ENCODE assay signal across 33 mouse cellular contexts in genomic region chr1:170876906-170877305, GRCm38 (mm10). TPM values are rescaled to one million over a fixed set of nuclear protein-coding genes. Genes with fewer than 3 reads are reported as not detected.
A peak's percentile ranks its signal among the peaks of the same experiment; 100 is the strongest.
DNase-seq lines count a peak whose midpoint lies in the region; ATAC-seq lines count a peak whose summit lies in the region.
"Had no signal": no experiment of that assay in that cellular context is flagged by ENCODE, and none has a peak within 500 bp of the region (broad histone marks: within the 10 kb centered on the region; RNA-seq: fewer than 3 reads in every experiment).

No protein-coding gene starts in this region.

- no peaks in the 10 kb centered on the region for H3K9me3 ChIP-seq in heart, embryonic 15.5 days (replicated peaks)
- H3K9me3 ChIP-seq: embryonic facial prominence, embryonic 10.5 days; embryonic facial prominence, embryonic 13.5 days; forebrain, embryonic 13.5 days; G1E; heart, embryonic 10.5 days; heart, embryonic 13.5 days; hindbrain, embryonic 12.5 days; hindbrain, embryonic 15.5 days had no signal

- intact Hi-C loops in heart, postnatal 36 days (cut with DNase I) = no loop called here

- H3K9ac ChIP-seq in heart, embryonic 15.5 days = no peak overlapping the region
- H3K9ac ChIP-seq: embryonic facial prominence, embryonic 13.5 days; forebrain, embryonic 13.5 days; heart, embryonic 13.5 days; hindbrain, embryonic 12.5 days; hindbrain, embryonic 15.5 days had no signal

- H3K27me3 ChIP-seq in heart, embryonic 15.5 days = no peaks in the 10 kb centered on the region
- H3K27me3 ChIP-seq: embryonic facial prominence, embryonic 13.5 days; forebrain, embryonic 13.5 days; heart, embryonic 13.5 days; hindbrain, embryonic 12.5 days; hindbrain, embryonic 15.5 days; Patski had no signal

- H3K4me2 ChIP-seq in heart, embryonic 15.5 days = no peak overlapping the region
- H3K4me2 ChIP-seq: embryonic facial prominence, embryonic 13.5 days; forebrain, embryonic 13.5 days; heart, embryonic 13.5 days; hindbrain, embryonic 12.5 days; hindbrain, embryonic 15.5 days had no signal

- H3K4me1 ChIP-seq in heart, embryonic 15.5 days (replicated peaks) = peaks cover 4% of the 10 kb centered on the region
- H3K4me1 ChIP-seq: embryonic facial prominence, embryonic 10.5 days; embryonic facial prominence, embryonic 13.5 days; forebrain, embryonic 13.5 days; heart, embryonic 10.5 days; hindbrain, embryonic 12.5 days; hindbrain, embryonic 15.5 days had no signal

- no peak overlapping the region for H3K4me3 ChIP-seq in heart, embryonic 15.5 days
- H3K4me3 ChIP-seq: embryonic facial prominence, embryonic 10.5 days; embryonic facial prominence, embryonic 13.5 days; erythroblast, embryonic 14.5 days; forebrain, embryonic 13.5 days; heart, embryonic 10.5 days; heart, embryonic 13.5 days; hindbrain, embryonic 12.5 days; hindbrain, embryonic 15.5 days had no signal

- H3K27ac ChIP-seq in heart, embryonic 15.5 days = 0 out of 2 replicates have a peak overlapping the region, but pooled peaks have one; percentile 24
- H3K27ac ChIP-seq: embryonic facial prominence, embryonic 10.5 days; embryonic facial prominence, embryonic 13.5 days; forebrain, embryonic 13.5 days; heart, embryonic 10.5 days; heart, embryonic 13.5 days; hindbrain, embryonic 12.5 days; hindbrain, embryonic 15.5 days had no signal

- ATAC-seq in heart, embryonic 15.5 days (replicated peaks; ENCODE audit: insufficient number of reproducible peaks, insufficient read depth, low FRiP score, low read depth) = no peak
- ATAC-seq: forebrain, embryonic 13.5 days; forebrain, embryonic 16.5 days; intestine, postnatal 0 days; Patski had no signal

- WGBS in heart, embryonic 15.5 days = 55% methylated on average over 5 of the region's 5 CpGs

- DNase-seq in adrenal gland, adult (ENCODE audit: inconsistent age in 2 of 2, low spot score in 1 of 2) = peak; percentile 41 to 80
- DNase-seq in adrenal gland, postnatal 25 days = no peak
- no peak for DNase-seq in heart, postnatal 36 days
- peak; percentile 37 for DNase-seq in adrenal gland, postnatal 10 days
- no peak for DNase-seq in thymus, postnatal 36 days
- DNase-seq in urinary bladder, postnatal 4 days (ENCODE audit: low spot score in 2 of 2) = no peak
- DNase-seq: cerebellum, adult 11-12 months; cerebellum, adult 8-10 months; cerebellum, postnatal 10 days; cerebellum, postnatal 36 days; embryo, embryonic 11 days; gastrocnemius, postnatal 14 days; heart, adult 18-20 months; kidney, adult 2 months had no signal

- H3K36me3 ChIP-seq in heart, embryonic 15.5 days = peaks cover 31% of the 10 kb centered on the region

RNA-seq across cellular contexts. Expression of gene Gm26620, which starts 8.0 kb away (rescaled TPM):
- 0.55 TPM in 1 of 2 replicates, not detected in the other for total RNA-seq in adrenal gland, postnatal 25 days (2021)
- polyA plus RNA-seq in heart, embryonic 15.5 days (2015; fragmentation: Nextera tagmentation; extraction: Ambion mirVana) = 0.62 and 0.84 TPM in 2 replicates
- under 1 TPM; 0.33 to 0.39 TPM for total RNA-seq in heart, postnatal 36 days (2021)
- total RNA-seq in adrenal gland, postnatal 10 days (2021) = under 1 TPM; 0.45 to 0.76 TPM
- total RNA-seq: hematopoietic stem cell, adult 5-6 weeks had no signal
- polyA plus RNA-seq: hindbrain, embryonic 12.5 days had no signal

RNA-seq across cellular contexts. Expression of gene Dusp12, which starts 8.4 kb away (rescaled TPM):
- 18.9 and 19.4 TPM in 2 replicates for total RNA-seq in adrenal gland, postnatal 25 days (2021)
- 23.0 TPM in 2 replicates for polyA plus RNA-seq in heart, embryonic 15.5 days (2015; fragmentation: Nextera tagmentation; extraction: Ambion mirVana)
- 1 to 10 TPM; 8.6 to 9.8 TPM for total RNA-seq in heart, postnatal 36 days (2021)
- 10 to 100 TPM; 14.0 to 17.7 TPM for total RNA-seq in adrenal gland, postnatal 10 days (2021)

RNA-seq across cellular contexts. Expression of gene Atf6, which starts 9.3 kb away (rescaled TPM):
- total RNA-seq in adrenal gland, postnatal 25 days (2021) = 34.5 and 34.8 TPM in 2 replicates
- 9.8 and 10.2 TPM in 2 replicates for polyA plus RNA-seq in heart, embryonic 15.5 days (2015; fragmentation: Nextera tagmentation; extraction: Ambion mirVana)
- 10 to 100 TPM; 63.2 to 71.4 TPM for total RNA-seq in heart, postnatal 36 days (2021)
- total RNA-seq in adrenal gland, postnatal 10 days (2021) = 10 to 100 TPM; 26.1 to 27.6 TPM

RNA-seq across cellular contexts. Expression of gene Fcrlb, which starts 35.8 kb away (rescaled TPM):
- not detected in 2 replicates for total RNA-seq in adrenal gland, postnatal 25 days (2021)
- 0.14 TPM in 1 of 2 replicates, not detected in the other for polyA plus RNA-seq in heart, embryonic 15.5 days (2015; fragmentation: Nextera tagmentation; extraction: Ambion mirVana)
- total RNA-seq in heart, postnatal 36 days (2021) = not detected
- total RNA-seq in adrenal gland, postnatal 10 days (2021) = under 1 TPM in 1 of 2 experiments, not detected in 1; 0.24 TPM
- total RNA-seq: G1E; gastrocnemius, adult 18-20 months; gastrocnemius, postnatal 14 days; gastrocnemius, postnatal 4 days; heart, adult 18-20 months; heart, postnatal 10 days; hematopoietic stem cell, adult 5-6 weeks had no signal
- polyA plus RNA-seq: embryonic facial prominence, embryonic 10.5 days; embryonic facial prominence, embryonic 13.5 days; erythroblast, embryonic 14.5 days; forebrain, embryonic 13.5 days; G1E; heart, embryonic 10.5 days; heart, embryonic 13.5 days; hindbrain, embryonic 12.5 days; intestine, embryonic 14.5 days had no signal

RNA-seq across cellular contexts. Expression of gene Fcrla, which starts 50.5 kb away (rescaled TPM):
- 0.46 TPM in 1 of 2 replicates, not detected in the other for total RNA-seq in adrenal gland, postnatal 25 days (2021)
- 0.09 and 0.22 TPM in 2 replicates for polyA plus RNA-seq in heart, embryonic 15.5 days (2015; fragmentation: Nextera tagmentation; extraction: Ambion mirVana)
- under 1 TPM in 1 of 2 experiments, not detected in 1; 0.56 TPM for total RNA-seq in heart, postnatal 36 days (2021)
- total RNA-seq in adrenal gland, postnatal 10 days (2021) = 1 to 10 TPM; 3.0 to 3.2 TPM
- total RNA-seq: gastrocnemius, adult 18-20 months had no signal
- polyA plus RNA-seq: brain, embryonic 14.5 days; embryonic facial prominence, embryonic 10.5 days; embryonic facial prominence, embryonic 13.5 days; erythroblast, embryonic 14.5 days; forebrain, embryonic 13.5 days; forebrain, embryonic 16.5 days; hindbrain, embryonic 12.5 days; hindbrain, embryonic 15.5 days; intestine, embryonic 14.5 days; intestine, postnatal 0 days; Patski had no signal

Comparison
In these comparisons a context has a peak if more than half of its experiments do, and no peak if none do; other contexts are left out.
1. DNase-seq: peak in adrenal gland, adult (2 of 2) and adrenal gland, postnatal 10 days (single experiment); none in adrenal gland, postnatal 25 days (single experiment), heart, postnatal 36 days (0 of 2), thymus, postnatal 36 days (0 of 2) and urinary bladder, postnatal 4 days (0 of 2).